Mouse (Mus musculus) hindbrain, postnatal 0 days (tissue): ENCODE measurements around the gene Jak3. TPM values are rescaled to one million over a fixed set of nuclear protein-coding genes. Genes with fewer than 3 reads are reported as not detected.

Experiments used
- ATAC-seq: fragments of 200-750 bp; cut with Nextera tagmentation; 2 replicates; pipeline ENCODE4 v1.8.0; 2017; ENCODE audit warnings: mild to moderate bottlenecking, moderate TSS enrichment, moderate library complexity
- DNase-seq: peaks from one replicate; pipeline ENCODE4 v3.0.0-alpha.2; 2015; ENCODE audit warnings: low spot score
- H3K27ac ChIP-seq: fragments of 300-500 bp; sonication (generic); 2 replicates; pipeline ENCODE4 v1.5.1; 2014; ENCODE audit warnings: mild to moderate bottlenecking
- H3K27me3 ChIP-seq: fragments of 300-500 bp; sonication (generic); 2 replicates; pipeline ENCODE4 v1.6.1; 2014; ENCODE audit warnings: low read length, mixed read lengths; ENCODE audit not compliant: insufficient read depth
- H3K36me3 ChIP-seq: fragments of 300-500 bp; sonication (generic); 2 replicates; pipeline ENCODE4 v1.6.1; 2014; ENCODE audit warnings: low read length, mixed read lengths; ENCODE audit not compliant: insufficient read depth
- H3K4me1 ChIP-seq: fragments of 300-500 bp; sonication (generic); 2 replicates; pipeline ENCODE4 v1.6.1; 2014; ENCODE audit warnings: antibody characterized with exemption, low read length, mixed read lengths; ENCODE audit not compliant: insufficient read depth
- H3K4me2 ChIP-seq: fragments of 300-500 bp; sonication (generic); 2 replicates; pipeline ENCODE4 v1.6.1; 2014; ENCODE audit warnings: low read depth, mild to moderate bottlenecking, low read length, moderate library complexity, mixed read lengths
- H3K4me3 ChIP-seq: fragments of 300-500 bp; sonication (generic); 2 replicates; pipeline ENCODE4 v1.5.1; 2014; ENCODE audit warnings: low read length
- H3K9ac ChIP-seq: fragments of 300-500 bp; sonication (generic); replicated peaks from 2 replicates; pipeline ENCODE4 v1.6.1; 2014; ENCODE audit warnings: mild to moderate bottlenecking, low read length, moderate library complexity, mixed read lengths
- H3K9me3 ChIP-seq: fragments of 300-500 bp; sonication (generic); 2 replicates; pipeline ENCODE4 v1.6.1; 2016; ENCODE audit warnings: low read length, mixed read lengths
- CTCF ChIP-seq: IDR thresholded peaks from 2 replicates; pipeline ENCODE4 v1.5.1; 2016; ENCODE audit warnings: antibody characterized with exemption, control low read depth, low read depth
- WGBS: fragments of 180-500 bp; shearing (Covaris S2); extraction: QIAGEN DNeasy Blood & Tissue Kit; methylation state at CpG from one replicate; pipeline ENCODE4 v1.1.7; 2014; 5-methylcytosine and 5-hydroxymethylcytosine counted together
- polyA plus RNA-seq: library from polyadenylated mRNA; unstranded; fragments of >200 nt; fragmentation: Nextera tagmentation; extraction: Ambion mirVana; gene quantifications from 2 replicates; pipeline ENCODE4 v1.2.1, GENCODE M21; 2015
- total RNA-seq: library from RNA; depleted of rRNA; stranded (reverse); fragments of >200 nt; gene quantifications from 2 replicates; pipeline ENCODE4 v1.2.3, GENCODE M21; 2014

Jak3 gene
- total and polyA plus RNA-seq, 2 experiments from 2014 or later, result 7.4 to 15.3 TPM

GRCm38 (mm10) chr8:71665331-71666130 lies 10.6 kb upstream of the Jak3 start:
- DNase-seq, result peak; percentile 54
- WGBS, result 9% methylated on average over 21 of the region's 22 CpGs
- H3K4me2 ChIP-seq, result 0 out of 2 replicates have a peak overlapping the region, but pooled peaks have one; percentile 21
- no peak overlapping the region; the same call in 1 of the 2 replicates for H3K9ac ChIP-seq
- no peak overlapping the region for H3K4me3 ChIP-seq
- no peaks in the 10 kb centered on the region for H3K27me3 ChIP-seq
- H3K36me3 ChIP-seq, result peaks cover 12% of the 10 kb centered on the region; the same call in 1 of the 2 replicates
- H3K9me3 ChIP-seq, result no peaks in the 10 kb centered on the region
- peaks cover 28% of the 10 kb centered on the region for H3K4me1 ChIP-seq
- no peak overlapping the region for H3K27ac ChIP-seq
- no peak for TF ChIP-seq CTCF
- ATAC-seq, result no peak

GRCm38 (mm10) chr8:71666855-71667254 lies 9.2 kb upstream of the Jak3 start:
- no peak for ATAC-seq
- no peak for DNase-seq
- Histone ChIP-seq H3K4me3 (no peak overlapping the region), H3K9me3 (no peaks in the 10 kb centered on the region), H3K36me3 (peaks cover 12% of the 10 kb centered on the region; the same call in 1 of the 2 replicates), H3K27me3 (no peaks in the 10 kb centered on the region), H3K4me1 (peaks cover 29% of the 10 kb centered on the region), H3K4me2 (no peak overlapping the region), H3K27ac (no peak overlapping the region; the same call in 1 of the 2 replicates), H3K9ac (no peak overlapping the region)
- no peak for TF ChIP-seq CTCF
- 20% methylated on average over 1 of the region's 1 CpGs for WGBS

- H3K4me1 ChIP-seq, result peaks cover 33% of the 10 kb centered on the region
- DNase-seq (peak; percentile 43), ATAC-seq (no peak)
- H3K9ac ChIP-seq, result 0 out of 2 replicates have a peak overlapping the region, but pooled peaks have one; percentile 4
- H3K4me2 ChIP-seq, result no peak overlapping the region; the same call in 1 of the 2 replicates
- H3K27me3 ChIP-seq, result no peaks in the 10 kb centered on the region
- 35% methylated on average over 5 of the region's 5 CpGs for WGBS
- H3K36me3 ChIP-seq, result peaks cover 12% of the 10 kb centered on the region; the same call in 1 of the 2 replicates
- TF ChIP-seq CTCF, result no peak
- H3K9me3 ChIP-seq, result no peaks in the 10 kb centered on the region
- no peak overlapping the region for H3K4me3 ChIP-seq
- no peak overlapping the region; the same call in 1 of the 2 replicates for H3K27ac ChIP-seq
These were observed 8.8 kb upstream of the Jak3 start for GRCm38 (mm10) chr8:71667256-71667655.

- peak overlapping the region; percentile 6; the same call in 1 of the 2 replicates for H3K4me3 ChIP-seq
- H3K27ac ChIP-seq, result no peak overlapping the region
- peak overlapping the region; percentile 39 for H3K4me2 ChIP-seq
- ATAC-seq (no peak), DNase-seq (peak; percentile 49)
- H3K27me3 ChIP-seq, result no peaks in the 10 kb centered on the region
- H3K9ac ChIP-seq, result 0 out of 2 replicates have a peak overlapping the region, but pooled peaks have one; percentile 2
- 4% methylated on average over 21 of the region's 21 CpGs for WGBS
- no peak for TF ChIP-seq CTCF
- H3K36me3 ChIP-seq, result peaks cover 4% of the 10 kb centered on the region; the same call in 1 of the 2 replicates
- H3K4me1 ChIP-seq, result peaks cover 33% of the 10 kb centered on the region
- H3K9me3 ChIP-seq, result no peaks in the 10 kb centered on the region
These were observed 7.7 kb upstream of the Jak3 start for GRCm38 (mm10) chr8:71668220-71668975.

- Histone ChIP-seq H3K27me3 (no peaks in the 10 kb centered on the region), H3K9me3 (no peaks in the 10 kb centered on the region), H3K4me1 (peaks cover 33% of the 10 kb centered on the region), H3K27ac (peak overlapping the region; percentile 66), H3K4me3 (peak overlapping the region; percentile 86), H3K36me3 (no peaks in the 10 kb centered on the region), H3K9ac (peak overlapping the region; percentile 57), H3K4me2 (peak overlapping the region; percentile 58)
- DNase-seq (no peak), ATAC-seq (peak; percentile 10)
- TF ChIP-seq CTCF, result no peak
- 4% methylated on average over 10 of the region's 12 CpGs for WGBS
These were observed 5.9 kb upstream of the Jak3 start for GRCm38 (mm10) chr8:71670198-71670597.

- DNase-seq (peak; percentile 92), ATAC-seq (peak; percentile 63)
- no peak for TF ChIP-seq CTCF
- Histone ChIP-seq H3K36me3 (no peaks in the 10 kb centered on the region), H3K4me2 (peak overlapping the region; percentile 58), H3K9ac (peak overlapping the region; percentile 72), H3K27me3 (no peaks in the 10 kb centered on the region), H3K4me1 (peaks cover 28% of the 10 kb centered on the region), H3K9me3 (no peaks in the 10 kb centered on the region), H3K27ac (peak overlapping the region; percentile 91), H3K4me3 (peak overlapping the region; percentile 86)
- under 1% methylated on average over 58 of the region's 64 CpGs for WGBS
These were observed 5.2 kb upstream of the Jak3 start for GRCm38 (mm10) chr8:71670621-71671548.
